Mouse (Mus musculus): ENCODE measurements around the gene Polm.
"Not testable (repeated sequence)": the region's sequence is repeated elsewhere in the genome, so short reads cannot be mapped to it uniquely, and the experiment has no call there.

Gene Polm

DNA sequence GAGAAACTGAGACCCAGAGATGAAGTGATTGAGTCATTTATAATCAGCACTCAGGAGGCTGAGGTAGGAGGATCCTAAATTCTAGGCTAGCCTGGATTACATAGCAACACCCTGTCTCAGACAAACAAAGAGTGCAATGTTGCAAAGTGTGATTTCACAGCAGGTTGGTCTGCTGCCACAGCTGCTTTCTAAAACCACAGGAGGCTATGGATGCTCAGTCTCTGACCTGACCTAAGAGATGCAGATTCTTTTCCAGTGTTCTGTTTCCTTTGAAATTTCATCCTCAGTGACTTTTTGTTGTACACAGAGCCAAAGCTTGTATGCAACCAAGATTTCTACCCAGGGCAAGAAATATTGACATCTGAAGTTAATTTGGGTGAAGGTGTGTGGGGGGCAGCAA lies 17.7 kb upstream of the Polm start:
- DNase-seq (ENCODE audit: low spot score): no peak

DNA sequence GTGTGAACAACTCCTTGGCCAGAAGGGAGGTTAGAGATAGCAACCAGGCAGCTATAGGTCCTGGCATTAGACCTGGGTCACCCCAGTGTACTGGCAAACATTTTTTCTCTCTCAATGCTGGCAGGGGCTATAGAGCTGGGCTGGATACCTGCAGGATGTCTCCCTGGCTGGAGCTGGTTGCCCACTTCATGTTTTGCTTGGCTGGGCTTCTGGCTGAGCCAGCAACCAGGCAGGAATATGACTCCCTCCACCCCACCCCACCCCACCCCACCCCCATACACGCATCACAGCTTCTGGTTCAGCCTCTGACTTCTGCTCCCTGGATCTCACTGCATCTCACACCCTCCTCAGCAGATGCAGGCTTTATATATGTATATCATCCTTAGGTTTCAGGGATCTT lies 14.5 kb upstream of the Polm start:
- DNase-seq (ENCODE audit: low spot score): no peak

DNA sequence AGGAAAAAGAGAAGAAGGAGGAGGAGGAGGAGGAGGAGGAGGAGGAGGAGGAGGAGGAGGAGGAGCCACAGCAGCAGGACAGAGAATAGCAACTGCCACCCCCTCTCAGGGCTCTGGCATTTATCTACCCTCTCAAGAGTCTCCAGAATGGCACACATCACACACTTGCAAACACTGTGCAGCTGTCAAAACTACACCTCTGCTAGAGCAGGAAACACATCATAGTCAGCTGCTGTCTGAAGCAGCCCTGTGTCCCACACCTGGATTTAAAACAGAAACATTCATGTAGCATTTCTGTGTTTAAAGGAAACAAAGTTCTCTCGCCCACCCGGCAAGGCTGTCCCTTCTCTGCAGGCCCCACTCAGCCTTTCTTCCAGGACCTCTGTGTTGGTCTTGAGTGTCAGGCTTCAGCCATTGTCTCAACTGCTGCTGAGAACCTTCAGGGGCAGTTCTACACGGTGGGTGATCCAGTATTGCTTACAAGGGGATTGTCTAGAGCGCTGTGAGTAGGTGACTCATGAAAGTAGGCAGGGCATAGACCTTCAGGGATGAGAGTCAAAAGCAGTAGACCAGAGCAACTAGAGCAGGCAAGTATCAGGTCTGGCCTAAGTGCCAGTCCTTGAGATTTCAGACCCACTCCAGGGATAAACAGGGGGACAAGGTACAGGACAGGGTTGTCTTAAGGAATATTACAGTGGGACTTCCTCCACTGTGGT lies 13.4 kb upstream of the Polm start:
- no peak for DNase-seq (ENCODE audit: low spot score)

DNA sequence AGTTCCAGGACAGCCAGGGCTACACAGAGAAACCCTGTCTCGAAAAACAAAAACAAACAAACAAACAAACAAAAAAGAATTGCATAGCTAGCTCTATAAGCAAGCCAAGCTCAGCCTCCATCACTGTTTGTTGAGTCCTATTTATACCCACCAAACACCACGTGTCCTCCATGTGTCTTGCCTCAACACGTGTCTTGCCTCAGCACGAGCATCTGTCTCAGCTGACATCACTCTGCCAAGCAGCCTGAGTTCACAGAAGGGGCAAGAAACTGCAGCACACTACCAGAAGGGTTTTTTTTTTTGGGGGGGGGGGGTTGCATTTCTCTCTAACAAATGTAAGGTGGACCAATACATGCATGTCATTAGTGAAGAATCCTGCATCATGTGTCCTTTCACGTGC lies 12.6 kb upstream of the Polm start:
- DNase-seq (ENCODE audit: low spot score): no peak

DNA sequence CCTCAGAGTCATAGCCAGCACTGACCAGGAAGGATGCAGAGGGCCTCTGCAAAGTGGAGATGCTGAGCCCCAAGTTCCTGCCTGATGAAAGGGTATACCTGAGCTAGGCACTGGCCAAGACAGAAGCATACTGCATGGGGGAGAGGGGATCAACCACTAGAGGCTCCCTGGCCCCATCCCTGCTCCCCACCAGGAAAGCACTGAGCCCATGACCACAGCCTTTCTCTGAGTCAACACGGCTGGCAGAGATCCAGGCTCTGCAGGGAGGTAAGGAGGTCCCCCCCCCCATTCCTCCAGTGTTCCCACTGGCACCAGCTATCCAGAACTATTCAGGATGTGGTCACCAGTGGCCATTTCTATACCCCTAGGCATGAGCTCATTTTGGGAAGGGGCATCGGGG lies 11.5 kb upstream of the Polm start:
- no peak for DNase-seq (ENCODE audit: low spot score)

DNA sequence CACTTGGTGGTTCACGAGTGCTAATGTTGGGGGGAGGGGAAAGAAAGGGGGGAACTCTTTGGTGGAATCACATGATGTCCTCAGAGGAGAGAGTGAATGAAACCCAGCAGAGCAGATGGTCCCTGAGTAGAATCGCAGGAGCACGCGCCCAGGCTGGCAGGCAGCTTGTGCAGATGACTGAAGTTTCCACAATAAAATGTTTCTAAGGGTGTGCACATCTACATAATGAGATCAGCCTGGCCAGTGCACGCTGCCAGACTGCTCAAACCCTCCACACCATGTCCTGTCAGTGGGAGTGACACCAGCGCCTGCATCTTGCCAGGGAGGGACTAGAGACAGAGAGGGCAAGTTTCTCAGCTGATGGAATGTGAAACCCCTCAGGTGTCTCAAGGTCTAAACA lies 10.9 kb upstream of the Polm start:
- DNase-seq (ENCODE audit: low spot score): no peak

DNA sequence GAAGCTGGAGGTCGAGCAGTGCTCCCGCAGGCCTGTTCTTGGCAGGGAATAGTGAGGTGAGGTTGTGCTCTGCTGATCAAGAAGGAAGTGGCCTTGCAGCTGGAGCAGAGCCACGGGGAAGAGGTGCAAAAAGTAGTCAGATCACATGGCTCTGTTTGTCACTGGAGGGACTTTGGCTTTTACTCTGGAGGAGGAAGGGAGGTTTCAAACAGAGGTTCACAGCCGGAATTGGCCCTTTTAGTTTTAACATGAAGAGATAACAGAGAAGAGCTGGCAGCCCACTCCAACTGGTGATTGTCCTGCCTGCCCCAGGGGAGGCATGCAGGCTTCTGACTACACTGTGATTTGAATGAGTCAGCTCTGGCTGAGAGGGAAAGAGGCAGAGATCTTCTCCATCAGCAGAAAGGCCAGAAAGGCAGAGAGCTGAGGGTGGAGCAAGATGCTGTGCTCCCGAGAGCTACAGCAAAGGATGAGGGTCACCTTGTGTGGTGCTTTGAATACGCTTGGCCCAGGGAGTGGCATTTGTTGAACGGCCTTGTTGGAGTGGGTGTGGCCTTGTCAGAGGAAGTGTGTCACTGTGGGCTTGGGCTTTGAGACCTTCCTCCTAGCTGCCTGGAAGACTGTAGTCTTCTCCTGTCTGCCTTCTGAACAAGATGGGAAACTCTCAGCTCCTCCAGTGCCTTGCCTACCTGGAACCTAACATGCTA lies 9.0 kb upstream of the Polm start:
- DNase-seq (ENCODE audit: low spot score): peak; percentile 59

DNA sequence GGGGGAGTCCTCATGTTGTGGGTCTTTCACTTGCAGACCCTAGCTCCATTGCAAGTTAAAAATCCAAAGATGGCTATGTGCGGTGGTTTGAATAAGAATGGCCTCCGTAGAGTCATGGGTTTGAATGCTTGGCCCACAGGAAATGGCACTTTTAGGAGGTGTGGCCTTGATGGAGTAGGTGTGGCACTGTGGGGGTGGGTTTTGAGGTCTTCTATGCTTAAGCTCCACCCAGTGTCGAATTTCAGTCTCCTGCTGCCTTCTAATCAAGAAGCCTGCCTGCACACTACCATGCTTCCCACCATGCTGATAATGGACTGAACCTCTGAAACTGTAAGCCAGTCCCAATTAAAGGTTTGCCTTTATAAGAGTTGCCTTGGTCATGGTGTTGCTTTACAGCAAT lies 5.3 kb upstream of the Polm start:
- no peak for DNase-seq (ENCODE audit: low spot score)

DNA sequence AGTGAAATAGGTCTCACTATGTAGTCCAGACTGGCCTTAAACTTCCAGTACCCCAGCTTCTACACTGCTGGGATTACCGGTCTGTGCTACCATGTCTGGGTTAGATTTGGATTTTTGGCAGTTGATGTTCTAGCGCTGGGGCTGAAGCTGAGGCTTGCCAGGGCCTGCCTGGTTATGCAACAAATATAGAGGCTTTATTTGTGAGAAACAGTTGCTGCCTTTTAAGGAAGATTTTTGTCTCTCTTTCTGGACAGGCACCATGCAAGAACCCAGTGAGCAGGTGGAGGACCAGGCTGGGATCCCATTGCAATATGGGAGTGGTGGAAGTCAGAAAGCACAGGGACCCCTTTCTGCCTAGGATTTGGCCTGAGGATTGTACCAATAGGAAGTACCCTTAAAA lies 3.9 kb upstream of the Polm start:
- no peak for DNase-seq (ENCODE audit: low spot score)

DNA sequence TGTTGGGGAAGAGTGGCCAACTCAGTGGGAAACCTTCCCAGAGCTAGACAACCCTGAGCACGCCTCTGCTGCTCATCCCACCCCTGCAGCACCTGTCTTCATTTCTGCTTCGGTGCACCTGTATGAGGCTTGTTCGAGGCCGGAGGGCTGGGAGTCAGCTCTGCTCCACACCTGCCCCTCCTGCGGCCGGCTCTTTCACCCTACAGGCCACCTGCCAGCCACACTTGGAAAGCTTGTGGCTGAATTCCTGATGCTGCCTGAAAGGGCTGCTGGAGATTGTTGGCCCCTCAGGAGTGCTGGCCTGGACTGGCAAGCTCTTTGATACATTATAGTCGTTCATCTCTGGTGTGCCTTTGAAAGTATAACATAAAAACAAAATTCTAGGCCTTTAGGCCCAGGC lies 2.5 kb upstream of the Polm start:
- no peak for DNase-seq (ENCODE audit: low spot score)

DNA sequence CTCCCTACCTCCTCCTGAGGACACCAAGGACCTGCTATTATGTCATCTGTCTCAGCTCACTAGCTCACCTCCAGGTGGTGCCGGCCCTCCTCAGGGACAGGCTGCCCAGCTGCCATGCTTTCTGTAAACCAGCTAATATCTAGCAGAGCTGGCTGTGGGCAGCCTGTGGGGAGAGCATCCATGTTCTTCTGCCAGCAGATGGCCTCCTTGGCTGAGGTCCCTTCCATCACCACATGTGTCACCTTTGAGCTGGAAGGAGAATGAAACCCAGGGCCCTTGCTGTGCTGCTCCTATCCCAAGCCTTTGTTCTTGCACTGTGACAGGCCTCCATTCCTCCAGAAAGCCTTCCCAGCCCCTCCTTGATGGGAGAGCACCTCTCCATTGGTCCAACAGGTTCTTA lies 1.7 kb downstream of the Polm start:
- no peak for DNase-seq (ENCODE audit: low spot score)

DNA sequence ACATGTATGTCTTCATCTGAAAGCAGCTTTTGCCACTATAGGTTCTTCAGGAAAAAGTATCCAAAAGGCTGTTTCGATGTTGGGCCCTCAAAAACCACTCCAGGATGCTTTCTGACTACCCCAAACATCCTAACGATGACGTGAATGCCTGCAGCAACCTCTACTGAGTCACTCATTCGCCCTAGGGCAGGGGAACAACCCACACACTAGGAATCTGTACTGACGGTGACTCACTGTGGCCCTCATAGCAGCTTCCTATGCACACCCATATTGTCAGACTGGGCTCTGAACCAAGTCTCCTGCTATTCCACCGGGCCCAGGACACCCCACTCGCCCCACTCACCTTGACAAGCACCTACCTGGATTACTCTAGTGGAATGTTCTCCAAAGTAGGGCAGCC lies 2.8 kb downstream of the Polm start:
- no peak for DNase-seq (ENCODE audit: low spot score)

DNA sequence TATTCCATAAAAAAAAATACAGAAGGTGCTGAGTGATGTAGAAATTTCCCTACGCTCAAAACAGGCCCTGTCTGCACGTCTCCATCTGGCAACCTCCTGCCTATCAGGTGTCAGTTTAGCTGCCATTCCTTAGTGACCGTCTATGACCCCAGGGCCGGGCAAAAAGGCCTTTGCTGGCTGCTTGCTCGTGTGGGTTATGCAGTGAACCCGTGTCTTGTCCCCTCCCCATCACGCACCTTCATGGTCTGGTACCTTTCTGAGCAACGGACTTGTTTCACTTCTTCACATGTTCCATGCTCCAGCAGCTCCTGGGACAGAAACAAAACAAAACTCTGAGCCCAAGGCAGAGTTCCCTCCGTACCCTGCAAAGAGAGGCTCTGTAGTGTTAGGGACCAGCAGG lies 3.3 kb downstream of the Polm start:
- no peak for DNase-seq (ENCODE audit: low spot score)

DNA sequence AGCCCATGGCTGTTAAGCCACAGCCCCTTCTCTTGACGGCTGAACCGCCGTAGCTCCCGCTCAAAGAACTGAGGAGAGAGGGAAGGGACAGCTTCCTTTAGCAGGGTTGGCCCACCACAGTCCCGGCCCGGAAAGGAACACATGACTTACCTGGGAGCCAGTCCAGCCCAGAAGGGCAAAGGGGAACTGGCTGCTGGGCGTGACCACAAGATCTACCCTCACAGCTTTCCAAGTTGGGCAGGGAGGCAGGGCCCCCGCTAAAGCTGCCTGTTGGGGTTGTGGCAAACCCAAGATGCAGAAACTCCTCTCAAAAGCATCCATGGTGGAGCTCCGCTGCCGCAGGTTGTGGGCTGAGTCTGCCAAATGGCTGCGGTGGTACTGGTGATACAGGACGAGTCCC lies 8.5 kb downstream of the Polm start:
- DNase-seq (ENCODE audit: low spot score): no peak

DNA sequence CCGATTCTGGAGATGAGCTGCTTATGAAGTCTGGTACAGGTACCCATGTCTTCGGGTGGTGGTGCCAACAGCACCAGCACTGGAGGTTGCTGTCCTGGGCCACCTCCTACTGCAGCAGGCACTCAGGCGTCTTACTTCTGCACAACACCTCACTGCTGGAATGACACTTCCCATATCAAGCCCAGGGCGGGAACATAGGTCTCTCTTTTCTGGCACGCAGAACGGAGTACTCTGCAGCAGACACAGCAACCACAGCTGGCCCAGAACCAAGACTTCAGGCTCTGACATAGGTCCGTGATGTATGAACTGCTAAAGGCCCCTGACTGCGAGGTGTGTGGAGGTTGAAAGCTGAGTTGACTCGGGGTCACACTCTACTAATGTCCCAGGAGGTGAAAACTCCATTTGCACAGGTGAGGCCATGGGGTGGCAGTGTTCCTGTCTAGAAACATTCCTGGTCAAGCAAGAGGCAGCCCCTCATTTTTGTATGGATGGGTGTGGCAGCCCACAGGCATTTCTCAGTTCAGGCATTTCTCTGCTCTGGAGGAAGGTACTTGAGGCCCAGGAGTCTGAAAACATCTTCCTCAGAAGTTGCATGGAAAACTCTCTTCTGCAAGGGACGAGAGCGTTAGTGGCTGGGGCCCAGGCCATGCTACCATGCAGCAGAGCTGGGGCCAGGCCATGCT lies 9.2 kb downstream of the Polm start:
- DNase-seq (ENCODE audit: low spot score): no peak

DNA sequence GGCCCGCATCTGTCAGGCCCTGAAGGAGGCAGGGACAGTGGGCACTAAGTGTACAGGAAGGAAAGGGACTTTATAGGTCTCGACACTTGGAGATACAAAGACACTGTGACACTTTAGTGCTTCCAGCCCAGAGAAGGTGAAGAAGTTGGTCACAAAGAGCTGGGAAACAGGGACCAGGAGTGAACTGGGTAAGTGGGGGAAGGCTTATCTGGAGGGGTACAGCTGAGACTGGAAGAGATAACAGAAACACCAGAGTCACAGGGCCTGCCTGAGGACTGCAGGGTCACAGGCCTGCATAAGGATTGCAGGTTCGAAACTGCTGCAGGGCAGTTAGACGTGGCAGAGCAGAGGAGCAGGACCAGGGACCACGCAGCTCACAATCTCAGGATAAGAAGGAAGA lies 9.9 kb downstream of the Polm start:
- no peak for DNase-seq (ENCODE audit: low spot score)

DNA sequence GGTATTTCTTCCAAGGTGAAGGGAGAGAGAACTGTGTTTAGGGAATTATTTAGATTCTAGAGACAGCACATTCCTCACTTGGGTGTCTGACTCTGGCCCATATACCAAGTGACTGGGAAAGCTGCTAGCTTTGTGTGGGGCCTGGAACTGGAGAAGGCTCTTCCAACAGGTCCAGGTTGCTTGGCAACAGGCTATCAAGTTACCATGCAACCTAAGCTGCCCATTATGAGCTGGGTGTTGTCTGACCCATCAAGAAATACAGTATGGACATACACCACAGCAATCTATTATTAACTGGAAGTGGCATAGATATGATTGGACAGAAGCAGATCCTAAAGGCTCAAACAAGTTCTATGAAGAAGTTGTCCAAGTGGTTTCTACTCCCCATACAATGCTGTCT lies 12.4 kb downstream of the Polm start:
- DNase-seq (ENCODE audit: low spot score): no peak

DNA sequence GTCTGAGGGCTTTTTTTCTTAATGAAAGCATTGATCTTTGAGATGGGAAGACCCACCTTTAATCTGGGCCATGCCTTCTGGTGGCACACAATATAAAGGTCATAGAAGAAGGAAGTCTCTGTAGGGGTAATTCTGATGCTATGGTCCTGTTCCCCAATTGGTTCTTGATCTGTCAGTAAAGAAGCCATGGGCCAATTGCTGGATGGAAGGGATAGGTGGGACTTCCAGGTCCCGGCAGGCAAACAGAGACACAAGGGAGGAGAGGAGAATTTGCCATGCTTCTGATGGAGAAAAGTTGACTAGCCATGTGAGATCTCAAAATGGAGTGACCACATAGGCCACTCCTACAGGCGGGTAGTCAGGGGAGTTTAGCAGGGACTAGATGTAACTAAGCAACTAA lies 18.6 kb downstream of the Polm start:
- DNase-seq (ENCODE audit: low spot score): no peak

DNA sequence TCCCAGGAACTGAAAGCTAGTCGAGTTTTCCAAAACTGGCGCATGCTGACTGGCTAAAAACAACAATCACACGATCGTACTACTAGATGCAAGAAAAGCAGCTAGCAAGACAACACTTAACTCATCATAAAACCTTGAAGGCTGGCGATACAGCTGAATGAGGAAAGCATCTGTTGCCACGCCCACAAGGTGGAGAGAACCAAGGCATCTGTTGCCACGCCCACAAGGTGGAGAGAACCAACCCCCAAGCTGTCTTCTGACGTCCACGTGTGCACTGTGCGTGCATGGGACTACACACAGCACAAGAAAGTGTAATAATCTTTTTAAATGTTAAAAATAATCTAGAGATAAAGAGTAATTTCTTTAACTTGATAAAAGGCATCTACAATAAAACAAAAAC lies 24.4 kb downstream of the Polm start:
- DNase-seq (ENCODE audit: low spot score): no peak

DNA sequence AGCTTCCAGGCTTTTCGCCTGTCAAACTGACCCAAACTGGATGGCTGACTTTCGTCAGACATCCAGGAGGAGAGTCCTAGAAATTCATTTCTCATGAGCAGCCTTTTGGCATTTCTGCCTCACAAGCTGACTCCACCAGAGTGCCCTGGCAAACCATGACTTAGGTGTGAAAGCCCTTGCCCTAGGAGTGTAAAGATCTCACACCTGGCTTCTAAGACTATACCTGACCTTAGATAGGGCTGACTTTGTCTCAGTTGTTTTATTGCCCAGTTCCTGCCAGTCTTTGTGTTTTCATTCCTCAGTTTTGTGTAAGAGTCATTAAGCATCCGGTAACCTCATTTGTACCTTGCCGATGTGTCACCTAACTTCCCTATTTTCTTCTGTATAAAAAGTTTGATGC lies 28.3 kb downstream of the Polm start:
- DNase-seq (ENCODE audit: low spot score): not testable (repeated sequence)

DNA sequence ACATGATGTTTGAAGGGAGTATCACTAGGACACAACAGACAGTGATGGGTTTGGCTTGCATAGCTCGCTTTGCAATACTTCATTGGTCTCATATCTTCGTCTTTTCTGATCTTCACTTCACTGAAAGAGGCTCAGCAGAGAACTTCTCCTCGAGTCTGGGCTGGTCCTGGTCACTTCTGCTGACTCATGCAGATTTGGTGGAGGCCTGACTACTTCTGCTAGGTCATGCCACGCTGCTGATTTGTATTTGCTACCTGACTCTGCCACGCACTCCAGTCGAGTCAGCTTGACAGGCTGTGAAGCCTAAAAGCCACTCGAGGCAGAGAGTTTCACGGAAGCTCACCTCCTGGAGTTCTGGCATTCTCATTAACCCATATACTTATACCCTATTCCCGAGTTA lies 29.9 kb downstream of the Polm start:
- no peak for DNase-seq (ENCODE audit: low spot score)

DNA sequence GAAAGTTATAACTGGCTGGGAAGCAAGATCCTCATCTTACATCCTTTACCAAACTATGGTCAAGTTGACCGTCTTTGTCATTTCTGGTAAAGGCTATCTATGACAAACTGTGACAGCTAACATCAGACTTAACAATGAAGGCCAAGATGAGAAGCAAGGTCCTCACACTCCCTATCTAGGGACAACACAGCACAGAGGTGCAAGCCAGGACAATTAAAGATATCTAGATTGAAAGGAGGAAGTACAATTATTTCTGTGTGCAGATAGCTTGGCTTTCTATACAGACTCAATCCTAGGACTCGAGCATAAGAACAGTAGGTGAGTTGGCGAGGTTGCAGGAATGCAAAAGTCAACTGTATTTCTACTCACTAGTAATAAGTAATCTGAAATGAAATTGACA lies 32.1 kb downstream of the Polm start:
- DNase-seq (ENCODE audit: low spot score): no peak

DNA sequence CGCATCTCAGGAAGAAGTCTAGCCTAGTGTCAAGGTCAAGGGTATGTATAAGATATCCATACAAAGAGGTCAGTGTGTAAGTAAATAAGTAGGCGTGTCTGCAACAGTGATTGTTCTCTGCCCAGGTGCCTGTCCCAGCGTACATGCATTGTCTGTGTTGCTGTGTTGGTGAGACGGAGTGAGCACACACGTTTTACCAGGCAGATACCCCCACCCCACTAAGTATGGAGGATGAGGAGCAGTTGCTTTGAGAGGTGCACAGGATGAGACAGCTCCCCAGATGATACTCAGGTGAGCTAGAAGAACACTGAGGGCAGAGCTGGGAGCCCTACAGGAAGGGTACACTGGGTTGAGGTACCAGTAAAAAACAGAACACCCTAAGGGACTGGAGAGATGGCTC lies 33.6 kb downstream of the Polm start:
- no peak for DNase-seq (ENCODE audit: low spot score)

DNA sequence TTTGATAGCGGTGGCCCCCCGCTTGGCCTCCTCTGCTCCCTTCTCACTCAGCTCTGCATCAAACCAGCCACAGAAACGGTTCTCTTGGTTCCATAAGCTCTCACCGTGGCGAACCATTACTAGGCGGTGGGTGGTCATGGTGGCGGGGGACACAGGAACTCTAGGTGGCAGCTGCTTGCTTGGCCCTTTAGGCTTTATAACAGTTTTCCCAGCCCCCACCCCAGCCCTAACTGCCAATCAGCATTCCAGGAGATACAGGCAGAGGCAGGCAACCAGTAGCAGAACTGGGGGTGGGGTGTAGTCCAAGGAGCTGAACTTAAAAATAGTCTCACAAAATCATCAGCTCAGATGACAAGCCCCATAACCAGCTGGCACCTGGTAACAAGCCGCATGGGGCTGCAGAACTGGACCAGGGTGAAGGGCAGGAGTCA lies 34.2 kb downstream of the Polm start, which contains the start of gene Pgam2:
Gene Pgam2 (minus strand): TSS at position 183 of the 431 bp plus-strand sequence.
- no peak for DNase-seq (ENCODE audit: low spot score)

Measured in lung, postnatal 25 days (tissue).